Mouse (Mus musculus) heart, embryonic 16.5 days (tissue): ENCODE measurements around the gene Nedd4. TPM values are rescaled to one million over a fixed set of nuclear protein-coding genes. Genes with fewer than 3 reads are reported as not detected.
"Not testable (repeated sequence)": the region's sequence is repeated elsewhere in the genome, so short reads cannot be mapped to it uniquely, and the experiment has no call there.

Experiments used
- ATAC-seq: fragments of 200-750 bp; cut with Nextera tagmentation; replicated peaks from 2 replicates; pipeline ENCODE4 v1.8.0; 2017; ENCODE audit warnings: moderate number of reproducible peaks; ENCODE audit not compliant: insufficient read depth, low FRiP score; ENCODE audit errors: extremely low read depth
- H3K27ac ChIP-seq: fragments of 300-500 bp; sonication (generic); 2 replicates; pipeline ENCODE4 v1.5.1; 2014; ENCODE audit warnings: mild to moderate bottlenecking, low read length, control low read depth, moderate library complexity
- H3K27me3 ChIP-seq: fragments of 300-500 bp; sonication (generic); 2 replicates; pipeline ENCODE4 v1.6.1; 2014; ENCODE audit warnings: low read length, mixed read lengths; ENCODE audit not compliant: control insufficient read depth, insufficient read depth
- H3K36me3 ChIP-seq: fragments of 300-500 bp; sonication (generic); 2 replicates; pipeline ENCODE4 v1.6.1; 2014; ENCODE audit not compliant: control insufficient read depth, insufficient read depth
- H3K4me1 ChIP-seq: fragments of 300-500 bp; sonication (generic); 2 replicates; pipeline ENCODE4 v1.6.1; 2014; ENCODE audit warnings: low read length, mixed read lengths; ENCODE audit not compliant: control insufficient read depth, insufficient read depth
- H3K4me2 ChIP-seq: fragments of 300-500 bp; sonication (generic); 2 replicates; pipeline ENCODE4 v1.6.1; 2014; ENCODE audit warnings: low read depth, mild to moderate bottlenecking, control low read depth, low read length
- H3K4me3 ChIP-seq: fragments of 300-500 bp; sonication (generic); 2 replicates; pipeline ENCODE4 v1.5.1; 2014; ENCODE audit warnings: mild to moderate bottlenecking, control low read depth, low read length
- H3K9ac ChIP-seq: fragments of 300-500 bp; sonication (generic); 2 replicates; pipeline ENCODE4 v1.6.1; 2014; ENCODE audit warnings: low read length, control low read depth
- H3K9me3 ChIP-seq: fragments of 300-500 bp; sonication (generic); replicated peaks from 2 replicates; pipeline ENCODE4 v1.6.1; 2016; ENCODE audit warnings: low read length; ENCODE audit not compliant: control insufficient read depth
- WGBS: fragments of 180-500 bp; shearing (Covaris S2); extraction: QIAGEN DNeasy Blood & Tissue Kit; methylation state at CpG from one replicate; pipeline ENCODE4 v1.1.7; 2014; 5-methylcytosine and 5-hydroxymethylcytosine counted together
- polyA plus RNA-seq: library from polyadenylated mRNA; unstranded; fragments of >200 nt; fragmentation: Nextera tagmentation; extraction: Ambion mirVana; gene quantifications from 2 replicates; pipeline ENCODE4 v1.2.1, GENCODE M21; 2015

Gene Nedd4
- polyA plus RNA-seq, 1 experiment from 2014 or later = 428 TPM

DNA sequence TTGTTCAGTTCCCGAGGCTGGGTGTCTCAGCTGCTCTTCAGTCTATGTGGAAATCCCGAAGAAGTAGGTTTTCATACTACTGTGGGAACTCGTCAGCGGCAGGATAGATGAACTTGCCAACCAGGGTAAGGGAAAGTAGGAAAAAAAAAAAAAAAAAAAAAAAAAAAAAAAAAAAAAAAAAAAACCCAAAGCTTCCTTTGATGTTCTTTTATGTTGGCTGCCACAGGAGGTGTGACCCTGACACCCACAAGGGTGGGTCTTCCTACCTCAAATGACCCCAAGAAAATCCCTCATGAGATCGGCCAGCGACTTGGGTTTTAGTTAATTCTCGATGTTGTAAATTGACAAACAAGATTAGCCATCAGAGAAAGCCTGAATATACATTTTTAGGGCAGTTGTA is 25.6 kb upstream of the Nedd4 start:
- ATAC-seq = no peak
- Histone ChIP-seq H3K4me1 (peaks cover 26% of the 10 kb centered on the region), H3K9me3 (no peaks in the 10 kb centered on the region), H3K9ac (no peak overlapping the region), H3K36me3 (no peaks in the 10 kb centered on the region), H3K4me2 (no peak overlapping the region), H3K27me3 (no peaks in the 10 kb centered on the region), H3K27ac (no peak overlapping the region), H3K4me3 (no peak overlapping the region)
- WGBS = 86% methylated on average over 7 of the region's 7 CpGs

DNA sequence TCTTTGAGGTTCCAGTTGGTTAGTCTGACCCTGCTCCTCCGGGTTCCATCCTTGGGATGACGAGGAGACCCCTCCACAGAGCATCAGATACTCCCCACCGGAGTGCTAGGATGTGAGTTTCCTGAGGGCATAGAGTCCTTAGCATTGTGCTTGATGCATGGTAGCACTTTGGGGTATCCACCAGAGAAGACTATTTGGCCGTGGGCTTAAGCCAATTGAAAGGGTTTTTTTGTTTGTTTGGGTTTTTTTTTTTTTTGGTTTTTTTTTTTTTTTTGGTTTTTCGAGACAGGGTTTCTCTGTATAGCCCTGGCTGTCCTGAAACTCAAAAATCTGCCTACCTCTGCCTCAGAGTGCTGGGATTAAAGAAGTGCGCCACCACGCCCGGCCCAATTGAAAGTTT is 24.9 kb upstream of the Nedd4 start:
- no peak overlapping the region for H3K4me2 ChIP-seq
- no peak overlapping the region for H3K27ac ChIP-seq
- ATAC-seq = no peak
- no peak overlapping the region for H3K4me3 ChIP-seq
- H3K4me1 ChIP-seq = peaks cover 25% of the 10 kb centered on the region
- no peaks in the 10 kb centered on the region for H3K36me3 ChIP-seq
- WGBS = 87% methylated on average over 8 of the region's 8 CpGs
- H3K9ac ChIP-seq = no peak overlapping the region
- no peaks in the 10 kb centered on the region for H3K27me3 ChIP-seq
- no peaks in the 10 kb centered on the region for H3K9me3 ChIP-seq

DNA sequence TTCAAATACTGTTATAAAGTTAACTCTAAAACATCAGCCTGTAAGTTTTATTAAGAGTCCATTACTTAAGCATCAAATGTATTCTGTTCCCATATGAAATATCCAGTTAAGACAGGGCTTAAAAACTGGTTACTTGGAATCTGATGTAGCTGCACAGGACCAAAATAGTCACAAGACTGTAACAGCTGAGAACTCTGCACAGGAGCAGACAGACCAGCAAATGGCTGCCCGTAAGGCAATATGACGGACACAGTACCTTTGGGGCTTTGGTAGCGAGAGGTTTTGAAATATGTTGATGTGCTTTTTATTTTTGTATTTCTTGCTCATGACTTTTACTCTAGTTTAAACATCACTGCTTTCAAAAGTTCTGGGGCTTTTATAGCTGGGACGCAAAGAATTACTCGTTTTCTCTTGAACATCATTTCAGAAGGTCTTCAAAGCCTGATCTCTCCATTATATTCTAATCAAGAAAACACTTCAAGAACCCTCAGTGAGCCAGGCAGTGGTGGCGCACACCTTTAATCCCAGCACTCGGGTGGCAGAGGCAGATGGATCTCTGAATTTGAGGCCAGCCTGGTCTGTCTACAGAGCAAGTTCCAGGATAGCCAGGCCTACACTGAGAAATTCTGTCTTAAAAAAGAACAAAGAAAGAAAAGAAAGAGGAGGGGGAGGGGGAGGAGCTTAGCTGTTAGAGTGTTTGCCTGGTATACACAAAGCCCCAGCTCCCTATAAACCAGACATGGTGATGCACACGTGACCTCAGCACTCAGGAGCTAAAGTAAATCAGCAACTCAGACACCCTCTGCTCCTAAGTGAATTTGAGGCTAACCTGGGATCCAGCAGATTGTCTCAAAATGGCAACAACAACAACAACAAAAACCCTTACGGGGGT is 22.9 kb upstream of the Nedd4 start:
- Histone ChIP-seq H3K4me3 (peak overlapping the region; percentile 50), H3K27me3 (no peaks in the 10 kb centered on the region), H3K9ac (peak overlapping the region; percentile 73), H3K4me2 (peak overlapping the region; percentile 79), H3K4me1 (peaks cover 27% of the 10 kb centered on the region), H3K9me3 (no peaks in the 10 kb centered on the region), H3K36me3 (no peaks in the 10 kb centered on the region), H3K27ac (peak overlapping the region; percentile 99)
- ATAC-seq = peak; percentile 52
- WGBS = 42% methylated on average over 9 of the region's 9 CpGs

DNA sequence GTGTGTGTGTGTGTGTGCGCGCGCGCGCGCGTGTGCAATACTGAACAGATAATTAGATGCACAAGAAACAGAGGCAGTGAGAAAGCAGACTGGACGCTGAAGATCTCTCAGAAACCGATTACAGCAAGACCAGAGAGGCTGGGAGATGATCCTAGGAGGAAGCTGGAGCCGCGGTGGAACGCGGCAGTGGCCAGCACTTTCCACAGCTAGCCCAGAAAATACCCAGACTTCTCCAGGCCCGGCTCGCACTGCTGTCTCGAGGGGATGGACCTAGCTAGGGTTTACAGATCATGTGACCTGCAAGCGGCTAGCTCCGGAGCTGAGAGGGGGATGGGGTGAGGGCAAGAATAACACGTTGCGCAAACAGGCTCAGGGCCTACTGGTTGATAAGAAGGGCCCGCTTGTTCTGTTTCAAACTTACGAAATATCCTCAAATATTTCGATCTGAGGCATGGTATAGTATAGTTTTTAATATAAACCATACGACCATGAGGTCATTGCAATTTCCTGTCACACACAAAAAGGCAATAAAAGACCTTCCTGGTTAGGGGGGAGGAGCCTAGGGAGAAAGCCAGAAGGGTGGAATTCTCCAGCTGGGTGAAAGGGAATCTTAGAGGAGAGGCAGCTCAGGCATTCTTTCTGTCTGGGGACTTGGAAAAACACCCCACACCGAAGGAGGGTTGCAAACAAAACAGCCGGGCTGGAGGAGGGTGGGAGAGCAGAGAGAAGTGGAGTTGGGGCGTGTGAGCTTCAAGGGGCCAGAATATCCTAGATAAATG is 22.1 kb upstream of the Nedd4 start:
- H3K4me1 ChIP-seq = peaks cover 27% of the 10 kb centered on the region
- H3K4me3 ChIP-seq = peak overlapping the region; percentile 50
- H3K27ac ChIP-seq = peak overlapping the region; percentile 99
- no peaks in the 10 kb centered on the region for H3K36me3 ChIP-seq
- peak; percentile 95 for ATAC-seq
- H3K27me3 ChIP-seq = no peaks in the 10 kb centered on the region
- H3K4me2 ChIP-seq = peak overlapping the region; percentile 79
- no peaks in the 10 kb centered on the region for H3K9me3 ChIP-seq
- H3K9ac ChIP-seq = peak overlapping the region; percentile 73
- WGBS = 2% methylated on average over 27 of the region's 27 CpGs

DNA sequence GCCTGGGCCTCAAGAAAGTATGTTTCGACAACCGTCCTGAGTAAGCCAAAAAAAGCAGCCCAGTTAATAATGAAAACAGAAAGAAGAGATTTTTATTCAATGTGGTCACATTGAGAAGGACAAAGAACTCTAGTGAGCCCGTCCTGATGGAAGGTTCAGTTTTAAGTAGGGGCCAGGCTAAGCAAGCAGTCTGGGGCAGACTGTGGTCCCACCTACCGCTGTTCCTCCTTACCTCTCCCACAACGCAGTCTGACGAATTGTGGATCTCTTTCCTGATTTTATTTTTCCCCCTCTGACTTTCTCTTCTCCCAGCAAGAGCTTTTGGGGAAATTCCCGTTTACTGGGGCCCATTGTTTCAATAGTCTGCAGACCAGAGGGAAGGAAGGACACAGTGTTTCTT is 21.5 kb upstream of the Nedd4 start:
- Histone ChIP-seq H3K36me3 (no peaks in the 10 kb centered on the region), H3K27me3 (no peaks in the 10 kb centered on the region), H3K4me3 (peak overlapping the region; percentile 50)

DNA sequence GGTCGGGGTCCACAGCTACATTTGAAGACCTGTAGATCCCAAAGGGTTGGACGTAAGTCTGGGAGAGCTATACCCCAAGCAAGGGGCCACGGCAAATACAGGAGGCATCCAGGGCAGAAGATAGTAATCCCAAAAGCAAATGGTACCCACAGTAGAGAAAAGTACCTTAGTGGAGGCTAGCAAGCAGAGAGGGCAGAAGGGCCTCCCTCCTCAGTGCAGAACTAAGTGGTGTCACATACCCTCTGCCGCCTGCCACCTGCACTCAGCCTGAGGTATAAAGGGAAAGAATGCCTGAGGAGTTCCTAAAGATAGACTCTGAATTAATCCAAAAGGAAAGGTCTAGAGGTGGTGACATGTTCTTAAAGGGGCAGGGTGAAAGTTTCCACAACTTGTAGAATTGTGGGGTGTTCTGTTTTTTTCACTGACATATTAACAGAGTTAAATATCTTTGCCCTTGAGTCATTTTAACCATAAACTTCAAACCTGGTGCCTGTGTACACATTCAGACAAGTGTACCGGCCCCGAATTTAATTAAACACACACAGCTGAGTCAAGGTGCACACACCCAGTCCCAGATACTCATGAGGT is 21.0 kb upstream of the Nedd4 start:
- Histone ChIP-seq H3K27me3 (no peaks in the 10 kb centered on the region), H3K4me1 (peaks cover 27% of the 10 kb centered on the region), H3K36me3 (no peaks in the 10 kb centered on the region), H3K9me3 (no peaks in the 10 kb centered on the region), H3K9ac (peak overlapping the region; percentile 73), H3K4me3 (peak overlapping the region; percentile 50), H3K27ac (peak overlapping the region; percentile 99), H3K4me2 (peak overlapping the region; percentile 79)
- ATAC-seq = 0 out of 2 replicates have a peak, but pooled peaks have one; percentile 14
- 47% methylated on average over 6 of the region's 6 CpGs for WGBS

More for the DNA sequence above, 21.5 kb upstream of the Nedd4 start:
- Histone ChIP-seq H3K4me2 (peak overlapping the region; percentile 79), H3K27ac (peak overlapping the region; percentile 99), H3K4me1 (peaks cover 27% of the 10 kb centered on the region), H3K9ac (peak overlapping the region; percentile 73), H3K9me3 (no peaks in the 10 kb centered on the region)
- 0 out of 2 replicates have a peak, but pooled peaks have one; percentile 2 for ATAC-seq
- 13% methylated on average over 7 of the region's 7 CpGs for WGBS

DNA sequence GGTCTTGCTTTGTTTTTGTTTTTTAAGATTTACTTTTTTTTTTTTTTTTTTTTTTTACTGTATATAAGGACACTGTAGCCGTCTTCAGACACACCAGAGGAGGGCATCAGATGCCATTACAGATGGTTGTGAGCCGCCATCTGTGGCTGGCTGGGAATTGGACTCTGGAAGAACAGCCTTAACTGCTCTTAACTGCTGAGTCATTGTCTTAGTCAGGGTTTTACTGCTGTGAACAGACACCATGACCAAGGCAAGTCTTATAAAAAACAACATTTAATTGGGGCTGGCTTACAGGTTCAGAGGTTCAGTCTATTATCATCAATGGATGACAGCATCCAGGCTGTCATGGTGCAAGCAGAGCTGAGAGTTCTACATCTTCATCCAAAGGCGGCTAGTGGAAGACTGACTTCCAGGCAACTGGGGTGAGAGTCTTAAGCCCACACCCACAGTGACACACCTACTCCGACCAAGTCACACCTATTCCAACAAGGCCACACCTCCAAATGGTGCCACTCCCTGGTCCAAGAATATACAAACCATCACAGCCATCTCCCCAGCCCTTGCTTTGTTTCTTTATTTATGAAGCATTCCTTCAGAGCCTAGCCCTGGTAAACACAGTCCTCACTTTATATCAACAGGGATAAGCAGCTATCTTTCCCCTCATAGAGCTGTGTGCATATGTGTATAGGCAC is 19.2 kb upstream of the Nedd4 start:
- not testable (repeated sequence) for H3K27me3 ChIP-seq, H3K9ac ChIP-seq, H3K9me3 ChIP-seq, H3K4me2 ChIP-seq, H3K27ac ChIP-seq, H3K4me3 ChIP-seq, H3K36me3 ChIP-seq, ATAC-seq
- 93% methylated on average over 4 of the region's 4 CpGs for WGBS
- peaks cover 27% of the 10 kb centered on the region for H3K4me1 ChIP-seq

DNA sequence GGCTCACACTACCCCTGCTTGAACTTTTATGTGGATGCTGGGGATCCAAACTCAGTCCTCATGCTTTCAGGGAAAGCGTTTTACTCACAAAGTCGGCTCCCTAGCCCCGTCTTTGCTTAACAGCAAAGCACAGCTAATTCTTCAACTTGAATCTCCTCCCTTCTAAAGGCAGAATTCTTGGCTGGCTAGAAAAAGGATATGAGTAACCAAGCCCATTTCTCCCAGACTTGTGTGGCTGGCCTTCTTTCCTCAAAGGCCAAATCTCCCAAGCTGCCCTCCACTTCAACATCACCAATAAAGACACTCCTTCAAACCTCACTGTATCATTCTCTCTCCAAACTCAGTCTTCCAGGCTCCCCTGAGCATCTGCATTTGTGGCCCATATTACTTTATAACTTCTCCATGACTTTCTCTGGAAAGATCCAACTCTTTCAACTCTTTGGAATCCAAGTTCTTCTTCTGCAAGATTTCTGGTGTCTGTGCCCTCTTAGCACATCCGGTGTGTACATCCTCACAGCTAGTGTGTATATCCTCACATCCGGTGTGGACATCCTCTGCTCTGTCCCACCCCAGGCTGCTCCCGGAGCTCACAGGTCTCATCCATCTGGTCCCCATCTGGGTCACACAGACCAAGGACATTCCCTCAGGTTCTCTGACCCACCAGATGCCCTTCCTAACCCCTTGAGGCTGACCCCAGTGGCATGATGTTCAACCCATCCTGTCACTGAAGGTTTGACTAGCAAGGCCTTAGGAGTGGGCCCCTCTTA is 18.3 kb upstream of the Nedd4 start:
- peaks cover 26% of the 10 kb centered on the region for H3K4me1 ChIP-seq
- no peaks in the 10 kb centered on the region for H3K27me3 ChIP-seq
- 67% methylated on average over 6 of the region's 6 CpGs for WGBS
- no peak for ATAC-seq
- no peak overlapping the region for H3K4me3 ChIP-seq
- 0 out of 2 replicates have a peak, but pooled peaks cover 2% of the 10 kb centered on the region for H3K9me3 ChIP-seq
- no peak overlapping the region for H3K4me2 ChIP-seq
- H3K27ac ChIP-seq = peak overlapping the region; percentile 55
- H3K36me3 ChIP-seq = no peaks in the 10 kb centered on the region
- no peak overlapping the region for H3K9ac ChIP-seq
